Mouse (Mus musculus) intestine, postnatal 0 days (tissue): ENCODE results near the gene Sipa1l2. TPM values are rescaled to one million over a fixed set of nuclear protein-coding genes. Genes with fewer than 3 reads are reported as not detected.

ENCODE experiments used
- ATAC-seq: fragments of 200-750 bp; cut with Nextera tagmentation; 2 replicates; pipeline ENCODE4 v1.8.0; 2017; ENCODE audit warnings: mild to moderate bottlenecking, moderate TSS enrichment, moderate library complexity
- H3K27ac ChIP-seq: fragments of 300-500 bp; sonication (generic); 2 replicates; pipeline ENCODE4 v1.5.1; 2014; ENCODE audit warnings: mild to moderate bottlenecking, low read depth, low read length, moderate library complexity
- H3K27me3 ChIP-seq: fragments of 300-500 bp; sonication (generic); replicated peaks from 2 replicates; pipeline ENCODE4 v1.6.1; 2014; ENCODE audit warnings: low read length, mixed read lengths; ENCODE audit not compliant: control insufficient read depth, insufficient read depth
- H3K36me3 ChIP-seq: fragments of 300-500 bp; sonication (generic); 2 replicates; pipeline ENCODE4 v1.6.1; 2014; ENCODE audit warnings: mild to moderate bottlenecking, moderate library complexity; ENCODE audit not compliant: control insufficient read depth, insufficient read depth
- H3K4me1 ChIP-seq: fragments of 300-500 bp; sonication (generic); replicated peaks from 2 replicates; pipeline ENCODE4 v1.6.1; 2014; ENCODE audit warnings: antibody characterized with exemption, low read length, mixed read lengths; ENCODE audit not compliant: control insufficient read depth, insufficient read depth
- H3K4me2 ChIP-seq: fragments of 300-500 bp; sonication (generic); replicated peaks from 2 replicates; pipeline ENCODE4 v1.6.1; 2014; ENCODE audit warnings: low read depth, mild to moderate bottlenecking, moderate library complexity
- H3K4me3 ChIP-seq: fragments of 300-500 bp; sonication (generic); 2 replicates; pipeline ENCODE4 v1.5.1; 2014; ENCODE audit warnings: low read depth, low read length
- H3K9ac ChIP-seq: fragments of 300-500 bp; sonication (generic); 2 replicates; pipeline ENCODE4 v1.6.1; 2014; ENCODE audit warnings: mild to moderate bottlenecking, low read depth, low read length
- H3K9me3 ChIP-seq: fragments of 300-500 bp; sonication (generic); 2 replicates; pipeline ENCODE4 v1.6.1; 2016; ENCODE audit warnings: mixed run types; ENCODE audit not compliant: control insufficient read depth
- CTCF ChIP-seq: sonication (generic); IDR thresholded peaks from 2 replicates; pipeline ENCODE4 v1.5.1; 2016; ENCODE audit warnings: low read depth, mild to moderate bottlenecking, control low read depth, antibody characterized with exemption, moderate library complexity
- WGBS: fragments of 180-500 bp; shearing (Covaris S2); extraction: QIAGEN DNeasy Blood & Tissue Kit; methylation state at CpG from one replicate; pipeline ENCODE4 v1.1.7; 2014; 5-methylcytosine and 5-hydroxymethylcytosine counted together
- polyA plus RNA-seq: library from polyadenylated mRNA; unstranded; fragments of >200 nt; fragmentation: Nextera tagmentation; extraction: Ambion mirVana; gene quantifications from 2 replicates; pipeline ENCODE4 v1.2.1, GENCODE M21; 2015

The Sipa1l2 gene
- polyA plus RNA-seq, 1 experiment from 2014 or later = 4.5 TPM

DNA sequence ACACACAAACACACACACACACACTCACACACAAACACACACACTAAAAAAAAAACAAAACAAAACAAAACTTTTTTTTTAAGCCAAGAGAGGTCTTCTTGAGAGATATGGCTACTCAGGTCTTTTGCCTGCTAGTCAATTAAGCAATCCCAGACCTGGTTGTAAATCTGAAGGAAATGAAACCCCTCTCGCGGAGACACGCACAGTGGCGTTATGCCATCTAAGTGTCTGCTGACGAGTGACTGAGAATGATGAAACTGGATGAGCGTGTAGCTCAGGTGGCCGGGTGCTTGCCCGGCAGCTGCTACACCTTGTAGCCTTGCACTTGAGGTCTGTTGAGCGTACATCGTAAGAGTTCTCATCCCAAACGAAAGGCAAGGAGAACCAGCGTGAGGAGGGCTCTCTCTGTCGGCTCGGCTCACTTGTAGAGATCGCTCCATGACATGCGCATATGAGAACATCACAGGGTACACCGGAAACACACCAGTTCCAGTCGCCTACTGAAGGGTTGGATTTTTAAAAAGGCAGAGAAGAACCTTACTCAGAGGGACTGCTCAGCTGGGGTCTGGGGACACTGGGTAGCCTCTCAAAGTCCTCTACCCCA is 34.7 kb upstream of the Sipa1l2 start:
- Histone ChIP-seq H3K27me3 (no peaks in the 10 kb centered on the region), H3K9me3 (no peaks in the 10 kb centered on the region), H3K27ac (no peak overlapping the region), H3K9ac (no peak overlapping the region), H3K4me2 (no peak overlapping the region), H3K36me3 (no peaks in the 10 kb centered on the region), H3K4me3 (no peak overlapping the region), H3K4me1 (no peaks in the 10 kb centered on the region)
- TF ChIP-seq CTCF = no peak
- no peak for ATAC-seq
- 71% methylated on average over 18 of the region's 18 CpGs for WGBS

DNA sequence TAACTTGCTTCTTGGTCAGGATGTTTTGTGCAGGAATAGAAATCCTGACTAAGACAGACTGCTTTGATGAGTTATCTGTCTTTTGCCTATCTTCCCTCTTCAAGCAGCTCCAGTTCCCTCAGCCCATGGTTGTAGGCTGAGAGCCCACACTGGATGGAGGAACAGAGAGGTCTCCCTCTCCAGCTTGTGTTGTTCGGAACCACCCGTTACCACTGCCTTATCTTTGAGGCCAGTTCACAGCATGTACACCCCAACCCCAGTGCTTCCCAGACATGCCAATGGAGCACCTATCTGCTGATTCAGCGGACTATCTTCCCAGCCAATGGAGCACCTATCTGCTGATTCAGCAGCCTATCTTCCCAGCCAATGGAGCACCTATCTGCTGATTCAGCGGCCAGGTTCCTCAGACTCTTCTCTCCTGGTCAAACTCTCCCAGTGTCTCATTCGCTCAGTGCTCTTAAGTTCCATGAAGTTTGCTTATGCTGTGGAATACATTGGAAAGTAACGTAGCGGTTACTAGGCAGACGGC is 33.8 kb upstream of the Sipa1l2 start:
- H3K9me3 ChIP-seq = no peaks in the 10 kb centered on the region
- no peaks in the 10 kb centered on the region for H3K4me1 ChIP-seq
- H3K27me3 ChIP-seq = no peaks in the 10 kb centered on the region
- H3K4me2 ChIP-seq = no peak overlapping the region
- no peak overlapping the region for H3K9ac ChIP-seq
- 82% methylated on average over 8 of the region's 8 CpGs for WGBS
- TF ChIP-seq CTCF = no peak
- no peak overlapping the region for H3K4me3 ChIP-seq
- ATAC-seq = no peak
- H3K27ac ChIP-seq = no peak overlapping the region
- no peaks in the 10 kb centered on the region for H3K36me3 ChIP-seq

DNA sequence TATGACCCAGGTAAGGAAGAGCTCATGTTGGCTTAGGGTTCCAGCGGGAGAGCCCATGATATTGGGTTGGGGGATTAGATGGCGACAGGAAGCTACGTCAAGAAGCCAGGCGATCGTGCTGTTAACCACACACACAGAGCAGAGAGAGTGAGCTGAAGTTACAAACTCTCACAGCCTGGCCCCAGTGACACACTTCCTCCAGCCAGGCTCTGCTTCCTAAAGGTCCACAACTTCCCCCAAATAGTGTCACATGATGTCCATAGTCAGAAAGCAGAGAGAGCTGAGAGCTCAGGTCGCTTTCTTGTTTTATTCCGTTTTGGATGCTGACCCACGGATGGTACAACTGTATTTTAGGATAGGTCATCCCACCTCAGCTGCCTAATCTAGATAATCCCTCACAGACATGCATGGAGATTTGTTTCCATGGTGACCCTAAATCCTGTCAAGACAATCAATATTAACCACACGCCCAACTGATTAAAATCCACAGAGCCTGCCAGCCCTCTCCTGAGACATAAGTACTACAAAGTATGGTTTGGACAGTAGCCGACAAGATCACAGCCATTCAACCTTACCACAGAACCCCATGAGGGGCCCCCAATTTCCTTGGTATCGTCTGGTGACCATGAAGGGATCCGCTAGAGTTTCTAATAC is 30.6 kb upstream of the Sipa1l2 start:
- Histone ChIP-seq H3K27me3 (no peaks in the 10 kb centered on the region), H3K27ac (no peak overlapping the region), H3K4me2 (no peak overlapping the region), H3K36me3 (no peaks in the 10 kb centered on the region), H3K9ac (no peak overlapping the region), H3K4me1 (no peaks in the 10 kb centered on the region), H3K9me3 (no peaks in the 10 kb centered on the region), H3K4me3 (no peak overlapping the region)
- 62% methylated on average over 12 of the region's 12 CpGs for WGBS
- TF ChIP-seq CTCF = no peak
- ATAC-seq = no peak

DNA sequence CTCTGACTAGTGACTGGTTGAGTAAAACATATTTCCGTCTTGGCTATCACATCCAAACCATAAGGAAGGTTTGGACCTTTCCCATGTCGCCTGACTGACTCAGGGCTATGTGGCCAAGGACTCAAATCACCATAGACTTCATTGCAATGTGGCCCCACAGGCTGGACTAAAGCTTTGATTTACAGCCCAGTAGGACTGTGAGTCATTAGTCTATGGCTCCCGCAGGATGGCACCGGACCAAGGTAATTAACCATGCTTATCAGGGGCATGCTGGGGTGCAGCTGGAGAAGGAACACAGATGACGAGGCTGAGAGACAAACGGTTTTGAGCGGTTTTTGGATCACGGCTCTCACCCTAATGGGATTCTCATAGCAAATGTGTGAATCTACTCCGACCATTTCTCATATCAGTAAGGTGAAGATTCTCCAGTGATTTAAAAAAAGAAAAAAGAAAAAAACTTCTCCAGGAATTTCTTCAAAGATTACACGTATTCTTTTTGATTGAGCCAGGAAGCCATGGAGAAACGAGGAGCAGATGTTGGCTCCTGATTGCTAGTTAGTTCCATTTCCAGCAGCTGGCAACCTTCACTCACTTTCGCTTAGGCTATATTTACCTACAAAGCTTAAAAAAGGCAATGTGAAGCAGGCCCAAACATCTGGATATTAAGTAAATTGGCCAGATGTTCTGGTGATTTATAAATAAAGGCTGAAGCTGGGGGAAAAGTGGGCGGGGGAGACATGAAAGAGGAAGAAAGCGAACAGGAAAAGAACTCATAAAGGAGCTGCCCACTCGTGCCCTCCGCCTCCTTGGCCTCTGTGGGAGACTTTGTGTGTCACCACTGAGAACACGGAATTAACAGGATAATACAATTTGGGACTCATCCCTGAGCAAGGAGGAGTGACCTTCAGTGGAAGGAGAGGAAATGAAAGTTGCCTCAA is 26.2 kb upstream of the Sipa1l2 start:
- H3K4me1 ChIP-seq = 0 out of 2 replicates have a peak, but pooled peaks cover 4% of the 10 kb centered on the region
- no peak overlapping the region for H3K27ac ChIP-seq
- no peak overlapping the region for H3K9ac ChIP-seq
- peak; percentile 37; the same call in 1 of the 2 replicates for ATAC-seq
- 35% methylated on average over 17 of the region's 17 CpGs for WGBS
- H3K36me3 ChIP-seq = no peaks in the 10 kb centered on the region
- no peak overlapping the region for H3K4me3 ChIP-seq
- H3K27me3 ChIP-seq = no peaks in the 10 kb centered on the region
- TF ChIP-seq CTCF = no peak
- no peaks in the 10 kb centered on the region for H3K9me3 ChIP-seq
- H3K4me2 ChIP-seq = no peak overlapping the region

DNA sequence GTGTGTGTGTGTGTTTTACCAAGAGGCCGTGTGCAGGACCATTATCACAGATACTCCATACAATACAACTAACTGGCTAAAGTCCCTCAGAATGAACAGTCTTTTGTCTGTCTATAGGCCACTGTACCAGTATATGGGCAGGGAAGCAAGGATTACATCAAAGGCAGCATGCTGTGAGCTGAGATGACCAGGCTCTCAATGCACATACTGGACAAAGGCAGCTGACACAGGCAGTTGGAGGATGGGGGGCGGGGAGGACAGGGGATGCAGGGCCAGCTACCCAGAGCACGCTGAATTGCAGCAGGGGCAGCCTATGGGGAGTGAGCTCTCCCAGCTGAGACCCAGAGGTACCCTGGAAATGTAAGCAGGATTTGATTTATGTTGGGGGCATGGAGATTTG is 20.8 kb upstream of the Sipa1l2 start:
- Histone ChIP-seq H3K9ac (no peak overlapping the region), H3K4me3 (no peak overlapping the region), H3K27ac (no peak overlapping the region), H3K9me3 (no peaks in the 10 kb centered on the region), H3K4me2 (peak overlapping the region; percentile 17; the same call in 1 of the 2 replicates), H3K4me1 (0 out of 2 replicates have a peak, but pooled peaks cover 4% of the 10 kb centered on the region), H3K36me3 (no peaks in the 10 kb centered on the region), H3K27me3 (no peaks in the 10 kb centered on the region)
- no peak for TF ChIP-seq CTCF
- no peak for ATAC-seq
- WGBS = 43% methylated on average over 3 of the region's 3 CpGs

DNA sequence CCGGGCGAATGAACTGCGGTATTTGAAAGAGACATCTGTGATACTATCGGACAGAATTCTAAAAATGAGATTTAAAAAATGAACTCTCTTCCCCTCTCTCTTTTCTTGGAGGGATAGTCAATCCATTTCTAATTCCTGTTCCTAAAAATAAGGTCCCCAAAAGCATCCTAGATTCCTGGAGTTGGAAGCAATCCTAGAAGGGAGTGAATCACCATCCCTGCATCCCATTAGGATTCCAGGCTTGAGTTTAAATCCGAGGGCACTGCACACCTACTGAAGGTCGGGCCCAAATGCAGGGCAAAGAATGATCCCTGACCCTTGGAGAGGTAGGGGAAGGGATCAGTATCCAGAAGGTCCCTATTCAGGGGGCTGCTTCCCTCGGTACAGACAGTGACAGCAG is 17.0 kb upstream of the Sipa1l2 start:
- no peak overlapping the region for H3K4me3 ChIP-seq
- no peak overlapping the region for H3K4me2 ChIP-seq
- no peaks in the 10 kb centered on the region for H3K36me3 ChIP-seq
- no peaks in the 10 kb centered on the region; the same call in 1 of the 2 replicates for H3K4me1 ChIP-seq
- H3K9ac ChIP-seq = no peak overlapping the region
- no peaks in the 10 kb centered on the region for H3K27me3 ChIP-seq
- no peak for ATAC-seq
- WGBS = 84% methylated on average over 7 of the region's 7 CpGs
- H3K9me3 ChIP-seq = no peaks in the 10 kb centered on the region
- H3K27ac ChIP-seq = no peak overlapping the region
- no peak for TF ChIP-seq CTCF
